Mouse (Mus musculus): ENCODE results near the gene Osbpl8. TPM values are rescaled to one million over a fixed set of nuclear protein-coding genes. Genes with fewer than 3 reads are reported as not detected.
A peak's percentile ranks its signal among the peaks of the same experiment; 100 is the strongest.
"Not testable (repeated sequence)": the region's sequence is repeated elsewhere in the genome, so short reads cannot be mapped to it uniquely, and the experiment has no call there.

Gene Osbpl8
- polyA plus RNA-seq, 1 experiment from 2014 or later: 11.8 TPM

- DNase-seq (ENCODE audit: low spot score); H3K9me3 ChIP-seq (ENCODE audit: control insufficient read depth, low read length); H3K9ac ChIP-seq (ENCODE audit: low read length); H3K36me3 ChIP-seq (ENCODE audit: control insufficient read depth, insufficient read depth, low read length); H3K4me2 ChIP-seq (ENCODE audit: low read depth); H3K27me3 ChIP-seq (ENCODE audit: control insufficient read depth, insufficient read depth, low read length); ATAC-seq (ENCODE audit: insufficient read depth, low FRiP score, low TSS enrichment); H3K27ac ChIP-seq (ENCODE audit: low read depth, low read length); H3K4me3 ChIP-seq (ENCODE audit: low read depth, low read length); H3K4me1 ChIP-seq (ENCODE audit: control insufficient read depth, insufficient read depth, low read length): not testable (repeated sequence)
- 91% methylated on average over 7 of the region's 7 CpGs for WGBS
Observed at GRCm38 (mm10) chr10:111232237-111232636, 67.7 kb downstream of the Osbpl8 start.

GRCm38 (mm10) chr10:111233476-111234130 is 69.1 kb downstream of the Osbpl8 start:
- no peaks in the 10 kb centered on the region for H3K4me1 ChIP-seq (ENCODE audit: control insufficient read depth, insufficient read depth, low read length)
- no peak overlapping the region for H3K4me2 ChIP-seq (ENCODE audit: low read depth)
- H3K27ac ChIP-seq (ENCODE audit: low read depth, low read length): no peak overlapping the region
- H3K9me3 ChIP-seq (ENCODE audit: control insufficient read depth, low read length): no peaks in the 10 kb centered on the region
- ATAC-seq (ENCODE audit: insufficient read depth, low FRiP score, low TSS enrichment) (no peak), DNase-seq (ENCODE audit: low spot score) (no peak)
- no peaks in the 10 kb centered on the region for H3K36me3 ChIP-seq (ENCODE audit: control insufficient read depth, insufficient read depth, low read length)
- H3K27me3 ChIP-seq (ENCODE audit: control insufficient read depth, insufficient read depth, low read length): no peaks in the 10 kb centered on the region
- H3K4me3 ChIP-seq (ENCODE audit: low read depth, low read length): no peak overlapping the region
- 90% methylated on average over 6 of the region's 6 CpGs for WGBS
- H3K9ac ChIP-seq (ENCODE audit: low read length): no peak overlapping the region

- DNase-seq (ENCODE audit: low spot score): no peak
- Histone ChIP-seq H3K9ac (ENCODE audit: low read length) (no peak overlapping the region), H3K4me2 (ENCODE audit: low read depth) (no peak overlapping the region), H3K4me1 (ENCODE audit: control insufficient read depth, insufficient read depth, low read length) (no peaks in the 10 kb centered on the region), H3K9me3 (ENCODE audit: control insufficient read depth, low read length) (no peaks in the 10 kb centered on the region), H3K27me3 (ENCODE audit: control insufficient read depth, insufficient read depth, low read length) (no peaks in the 10 kb centered on the region), H3K36me3 (ENCODE audit: control insufficient read depth, insufficient read depth, low read length) (no peaks in the 10 kb centered on the region), H3K4me3 (ENCODE audit: low read depth, low read length) (no peak overlapping the region), H3K27ac (ENCODE audit: low read depth, low read length) (no peak overlapping the region)
- ATAC-seq (ENCODE audit: insufficient read depth, low FRiP score, low TSS enrichment): no peak
- 60% methylated on average over 6 of the region's 6 CpGs for WGBS
Observed at GRCm38 (mm10) chr10:111234450-111235288, 70.1 kb downstream of the Osbpl8 start.

- Histone ChIP-seq H3K27ac (ENCODE audit: low read depth, low read length) (no peak overlapping the region), H3K36me3 (ENCODE audit: control insufficient read depth, insufficient read depth, low read length) (no peaks in the 10 kb centered on the region), H3K9ac (ENCODE audit: low read length) (no peak overlapping the region), H3K9me3 (ENCODE audit: control insufficient read depth, low read length) (no peaks in the 10 kb centered on the region), H3K4me1 (ENCODE audit: control insufficient read depth, insufficient read depth, low read length) (no peaks in the 10 kb centered on the region), H3K4me2 (ENCODE audit: low read depth) (no peak overlapping the region), H3K4me3 (ENCODE audit: low read depth, low read length) (no peak overlapping the region), H3K27me3 (ENCODE audit: control insufficient read depth, insufficient read depth, low read length) (no peaks in the 10 kb centered on the region)
- DNase-seq (ENCODE audit: low spot score) (no peak), ATAC-seq (ENCODE audit: insufficient read depth, low FRiP score, low TSS enrichment) (no peak)
- 90% methylated on average over 6 of the region's 6 CpGs for WGBS
Observed at GRCm38 (mm10) chr10:111235289-111235570, 70.7 kb downstream of the Osbpl8 start.

GRCm38 (mm10) chr10:111237434-111237833 is 72.9 kb downstream of the Osbpl8 start:
- DNase-seq (ENCODE audit: low spot score) (no peak), ATAC-seq (ENCODE audit: insufficient read depth, low FRiP score, low TSS enrichment) (no peak)
- H3K9ac ChIP-seq (ENCODE audit: low read length): no peak overlapping the region
- H3K27ac ChIP-seq (ENCODE audit: low read depth, low read length): no peak overlapping the region
- H3K4me3 ChIP-seq (ENCODE audit: low read depth, low read length): no peak overlapping the region
- no peaks in the 10 kb centered on the region for H3K36me3 ChIP-seq (ENCODE audit: control insufficient read depth, insufficient read depth, low read length)
- H3K9me3 ChIP-seq (ENCODE audit: control insufficient read depth, low read length): no peaks in the 10 kb centered on the region
- H3K4me1 ChIP-seq (ENCODE audit: control insufficient read depth, insufficient read depth, low read length): no peaks in the 10 kb centered on the region
- no peak overlapping the region for H3K4me2 ChIP-seq (ENCODE audit: low read depth)
- H3K27me3 ChIP-seq (ENCODE audit: control insufficient read depth, insufficient read depth, low read length): no peaks in the 10 kb centered on the region
- 89% methylated on average over 5 of the region's 5 CpGs for WGBS

- ATAC-seq (ENCODE audit: insufficient read depth, low FRiP score, low TSS enrichment): no peak
- Histone ChIP-seq H3K36me3 (ENCODE audit: control insufficient read depth, insufficient read depth, low read length) (no peaks in the 10 kb centered on the region), H3K4me2 (ENCODE audit: low read depth) (no peak overlapping the region), H3K9ac (ENCODE audit: low read length) (no peak overlapping the region), H3K4me1 (ENCODE audit: control insufficient read depth, insufficient read depth, low read length) (no peaks in the 10 kb centered on the region), H3K4me3 (ENCODE audit: low read depth, low read length) (no peak overlapping the region), H3K9me3 (ENCODE audit: control insufficient read depth, low read length) (no peaks in the 10 kb centered on the region), H3K27me3 (ENCODE audit: control insufficient read depth, insufficient read depth, low read length) (no peaks in the 10 kb centered on the region), H3K27ac (ENCODE audit: low read depth, low read length) (no peak overlapping the region)
- DNase-seq (ENCODE audit: low spot score): no peak
- WGBS: 83% methylated on average over 7 of the region's 7 CpGs
Observed at GRCm38 (mm10) chr10:111242677-111243076, 78.1 kb downstream of the Osbpl8 start.

GRCm38 (mm10) chr10:111247609-111248008 is 83.1 kb downstream of the Osbpl8 start:
- no peaks in the 10 kb centered on the region for H3K4me1 ChIP-seq (ENCODE audit: control insufficient read depth, insufficient read depth, low read length)
- no peaks in the 10 kb centered on the region for H3K9me3 ChIP-seq (ENCODE audit: control insufficient read depth, low read length)
- 73% methylated on average over 4 of the region's 4 CpGs for WGBS
- no peak overlapping the region for H3K4me3 ChIP-seq (ENCODE audit: low read depth, low read length)
- DNase-seq (ENCODE audit: low spot score) (no peak), ATAC-seq (ENCODE audit: insufficient read depth, low FRiP score, low TSS enrichment) (no peak)
- no peaks in the 10 kb centered on the region for H3K27me3 ChIP-seq (ENCODE audit: control insufficient read depth, insufficient read depth, low read length)
- H3K9ac ChIP-seq (ENCODE audit: low read length): no peak overlapping the region
- no peak overlapping the region for H3K4me2 ChIP-seq (ENCODE audit: low read depth)
- H3K27ac ChIP-seq (ENCODE audit: low read depth, low read length): no peak overlapping the region
- no peaks in the 10 kb centered on the region for H3K36me3 ChIP-seq (ENCODE audit: control insufficient read depth, insufficient read depth, low read length)

GRCm38 (mm10) chr10:111248177-111248576 is 83.6 kb downstream of the Osbpl8 start:
- Histone ChIP-seq H3K27me3 (ENCODE audit: control insufficient read depth, insufficient read depth, low read length) (no peaks in the 10 kb centered on the region), H3K9ac (ENCODE audit: low read length) (no peak overlapping the region), H3K4me2 (ENCODE audit: low read depth) (0 out of 2 replicates have a peak overlapping the region, but pooled peaks have one; percentile 4), H3K4me1 (ENCODE audit: control insufficient read depth, insufficient read depth, low read length) (no peaks in the 10 kb centered on the region), H3K27ac (ENCODE audit: low read depth, low read length) (no peak overlapping the region), H3K9me3 (ENCODE audit: control insufficient read depth, low read length) (no peaks in the 10 kb centered on the region), H3K4me3 (ENCODE audit: low read depth, low read length) (no peak overlapping the region), H3K36me3 (ENCODE audit: control insufficient read depth, insufficient read depth, low read length) (no peaks in the 10 kb centered on the region)
- no peak for DNase-seq (ENCODE audit: low spot score)
- ATAC-seq (ENCODE audit: insufficient read depth, low FRiP score, low TSS enrichment): no peak
- WGBS: 29% methylated on average over 6 of the region's 6 CpGs

- Histone ChIP-seq H3K27ac (ENCODE audit: low read depth, low read length) (no peak overlapping the region), H3K36me3 (ENCODE audit: control insufficient read depth, insufficient read depth, low read length) (no peaks in the 10 kb centered on the region), H3K4me2 (ENCODE audit: low read depth) (no peak overlapping the region), H3K27me3 (ENCODE audit: control insufficient read depth, insufficient read depth, low read length) (no peaks in the 10 kb centered on the region), H3K9me3 (ENCODE audit: control insufficient read depth, low read length) (no peaks in the 10 kb centered on the region), H3K4me1 (ENCODE audit: control insufficient read depth, insufficient read depth, low read length) (no peaks in the 10 kb centered on the region), H3K9ac (ENCODE audit: low read length) (no peak overlapping the region), H3K4me3 (ENCODE audit: low read depth, low read length) (no peak overlapping the region)
- DNase-seq (ENCODE audit: low spot score) (no peak), ATAC-seq (ENCODE audit: insufficient read depth, low FRiP score, low TSS enrichment) (no peak)
- 91% methylated on average over 4 of the region's 4 CpGs for WGBS
Observed at GRCm38 (mm10) chr10:111250192-111250591, 85.6 kb downstream of the Osbpl8 start.

All from neural tube, embryonic 11.5 days (tissue).